Mouse (Mus musculus): Measurements from ENCODE around the gene Gjc3. TPM values are rescaled to one million over a fixed set of nuclear protein-coding genes. Genes with fewer than 3 reads are reported as not detected.

Gene Gjc3
- polyA plus RNA-seq, 1 experiment from 2014 or later, result 0.31 TPM

- no peak overlapping the region for H3K4me2 ChIP-seq (ENCODE audit: low read depth, low read length)
- WGBS, result 80% methylated on average over 11 of the region's 11 CpGs
- H3K9me3 ChIP-seq (ENCODE audit: control insufficient read depth, low read length), result no peaks in the 10 kb centered on the region
- no peak overlapping the region for H3K4me3 ChIP-seq (ENCODE audit: low read depth, low read length)
- H3K27me3 ChIP-seq (ENCODE audit: control insufficient read depth, insufficient read depth, low read length), result no peaks in the 10 kb centered on the region
- no peak overlapping the region for H3K27ac ChIP-seq (ENCODE audit: low read depth, low read length)
- no peaks in the 10 kb centered on the region for H3K4me1 ChIP-seq (ENCODE audit: control insufficient read depth, insufficient read depth, low read length)
- H3K36me3 ChIP-seq (ENCODE audit: control insufficient read depth, insufficient read depth, low read length), result no peaks in the 10 kb centered on the region
- no peak for ATAC-seq (ENCODE audit: low read depth)
- no peak overlapping the region for H3K9ac ChIP-seq (replicated peaks; ENCODE audit: low read depth, low read length)
These were observed 34.5 kb downstream of the Gjc3 start for GRCm38 (mm10) chr5:137928439-137928838.

- no peaks in the 10 kb centered on the region for H3K9me3 ChIP-seq (ENCODE audit: control insufficient read depth, low read length)
- H3K27me3 ChIP-seq (ENCODE audit: control insufficient read depth, insufficient read depth, low read length), result no peaks in the 10 kb centered on the region
- no peak overlapping the region for H3K4me2 ChIP-seq (ENCODE audit: low read depth, low read length)
- no peak overlapping the region for H3K9ac ChIP-seq (replicated peaks; ENCODE audit: low read depth, low read length)
- ATAC-seq (ENCODE audit: low read depth), result no peak
- H3K36me3 ChIP-seq (ENCODE audit: control insufficient read depth, insufficient read depth, low read length), result no peaks in the 10 kb centered on the region
- no peaks in the 10 kb centered on the region for H3K4me1 ChIP-seq (ENCODE audit: control insufficient read depth, insufficient read depth, low read length)
- no peak overlapping the region for H3K4me3 ChIP-seq (ENCODE audit: low read depth, low read length)
- H3K27ac ChIP-seq (ENCODE audit: low read depth, low read length), result no peak overlapping the region
These were observed 40.7 kb downstream of the Gjc3 start for GRCm38 (mm10) chr5:137922171-137922570.

GRCm38 (mm10) chr5:137921532-137921931 is 41.4 kb downstream of the Gjc3 start, which contains the start of gene Cyp3a13:
Gene Cyp3a13, minus strand, starts transcription at chr5:137921619.
- WGBS, result 66% methylated on average over 2 of the region's 2 CpGs
- no peak within 1 kb of the TSS for H3K27ac ChIP-seq (ENCODE audit: low read depth, low read length)
- no peak within 1 kb of the TSS for H3K4me2 ChIP-seq (ENCODE audit: low read depth, low read length)
- ATAC-seq (ENCODE audit: low read depth), result no peak
- H3K4me1 ChIP-seq (ENCODE audit: control insufficient read depth, insufficient read depth, low read length), result no peaks in the 10 kb centered on the region
- H3K9ac ChIP-seq (replicated peaks; ENCODE audit: low read depth, low read length), result no peak within 1 kb of the TSS
- H3K4me3 ChIP-seq (ENCODE audit: low read depth, low read length), result no peak within 1 kb of the TSS
- H3K27me3 ChIP-seq (ENCODE audit: control insufficient read depth, insufficient read depth, low read length), result no peaks in the 10 kb centered on the region
- H3K9me3 ChIP-seq (ENCODE audit: control insufficient read depth, low read length), result no peaks in the 10 kb centered on the region
- no peaks in the 10 kb centered on the region for H3K36me3 ChIP-seq (ENCODE audit: control insufficient read depth, insufficient read depth, low read length)

- no peak overlapping the region for H3K4me3 ChIP-seq (ENCODE audit: low read depth, low read length)
- H3K9ac ChIP-seq (replicated peaks; ENCODE audit: low read depth, low read length), result no peak overlapping the region
- H3K36me3 ChIP-seq (ENCODE audit: control insufficient read depth, insufficient read depth, low read length), result no peaks in the 10 kb centered on the region
- no peaks in the 10 kb centered on the region for H3K9me3 ChIP-seq (ENCODE audit: control insufficient read depth, low read length)
- no peaks in the 10 kb centered on the region for H3K4me1 ChIP-seq (ENCODE audit: control insufficient read depth, insufficient read depth, low read length)
- H3K4me2 ChIP-seq (ENCODE audit: low read depth, low read length), result no peak overlapping the region
- no peaks in the 10 kb centered on the region for H3K27me3 ChIP-seq (ENCODE audit: control insufficient read depth, insufficient read depth, low read length)
- WGBS, result 80% methylated on average over 6 of the region's 6 CpGs
- H3K27ac ChIP-seq (ENCODE audit: low read depth, low read length), result no peak overlapping the region
- no peak for ATAC-seq (ENCODE audit: low read depth)
These were observed 47.3 kb downstream of the Gjc3 start for GRCm38 (mm10) chr5:137915550-137915949.

GRCm38 (mm10) chr5:137914508-137914907 is 48.4 kb downstream of the Gjc3 start:
- H3K36me3 ChIP-seq (ENCODE audit: control insufficient read depth, insufficient read depth, low read length), result no peaks in the 10 kb centered on the region
- H3K4me1 ChIP-seq (ENCODE audit: control insufficient read depth, insufficient read depth, low read length), result no peaks in the 10 kb centered on the region
- H3K27me3 ChIP-seq (ENCODE audit: control insufficient read depth, insufficient read depth, low read length), result no peaks in the 10 kb centered on the region
- ATAC-seq (ENCODE audit: low read depth), result no peak
- no peak overlapping the region for H3K27ac ChIP-seq (ENCODE audit: low read depth, low read length)
- no peak overlapping the region for H3K9ac ChIP-seq (replicated peaks; ENCODE audit: low read depth, low read length)
- H3K4me3 ChIP-seq (ENCODE audit: low read depth, low read length), result no peak overlapping the region
- no peaks in the 10 kb centered on the region for H3K9me3 ChIP-seq (ENCODE audit: control insufficient read depth, low read length)
- H3K4me2 ChIP-seq (ENCODE audit: low read depth, low read length), result no peak overlapping the region

GRCm38 (mm10) chr5:137909564-137910262 is 53.2 kb downstream of the Gjc3 start:
- no peak for ATAC-seq (ENCODE audit: low read depth)
- H3K9me3 ChIP-seq (ENCODE audit: control insufficient read depth, low read length), result no peaks in the 10 kb centered on the region
- H3K27ac ChIP-seq (ENCODE audit: low read depth, low read length), result no peak overlapping the region
- H3K36me3 ChIP-seq (ENCODE audit: control insufficient read depth, insufficient read depth, low read length), result no peaks in the 10 kb centered on the region
- no peak overlapping the region for H3K4me2 ChIP-seq (ENCODE audit: low read depth, low read length)
- H3K4me3 ChIP-seq (ENCODE audit: low read depth, low read length), result no peak overlapping the region
- H3K27me3 ChIP-seq (ENCODE audit: control insufficient read depth, insufficient read depth, low read length), result no peaks in the 10 kb centered on the region
- WGBS, result 89% methylated on average over 3 of the region's 3 CpGs
- no peak overlapping the region for H3K9ac ChIP-seq (replicated peaks; ENCODE audit: low read depth, low read length)
- H3K4me1 ChIP-seq (ENCODE audit: control insufficient read depth, insufficient read depth, low read length), result no peaks in the 10 kb centered on the region

Other genes starting within 250 kb of the Gjc3 start
- gene Nyap1, start 221.5 kb downstream of the Gjc3 start, polyA plus RNA-seq (2014; fragmentation: Nextera tagmentation; extraction: Ambion mirVana), result 13.6 and 22.3 TPM in 2 replicates
- gene Tsc22d4, start 217.4 kb downstream of the Gjc3 start, polyA plus RNA-seq (2014; fragmentation: Nextera tagmentation; extraction: Ambion mirVana), result 80.1 and 85.1 TPM in 2 replicates
- gene Ppp1r35, start 184.2 kb downstream of the Gjc3 start, polyA plus RNA-seq (2014; fragmentation: Nextera tagmentation; extraction: Ambion mirVana), result 37.8 and 43.7 TPM in 2 replicates
- gene Mepce, start 175.4 kb downstream of the Gjc3 start, polyA plus RNA-seq (2014; fragmentation: Nextera tagmentation; extraction: Ambion mirVana), result 13.1 and 17.0 TPM in 2 replicates
- 11.2 and 13.9 TPM in 2 replicates for gene Zcwpw1, start 175.3 kb downstream of the Gjc3 start, polyA plus RNA-seq (2014; fragmentation: Nextera tagmentation; extraction: Ambion mirVana)
- gene Pilra, start 126.8 kb downstream of the Gjc3 start, polyA plus RNA-seq (2014; fragmentation: Nextera tagmentation; extraction: Ambion mirVana), result not detected in 2 replicates
- gene Pilrb1, start 105.0 kb downstream of the Gjc3 start, polyA plus RNA-seq (2014; fragmentation: Nextera tagmentation; extraction: Ambion mirVana), result not detected in 2 replicates
- not detected in 2 replicates for gene Pilrb2, start 91.3 kb downstream of the Gjc3 start, polyA plus RNA-seq (2014; fragmentation: Nextera tagmentation; extraction: Ambion mirVana)
- gene Cyp3a13, start 41.5 kb downstream of the Gjc3 start, polyA plus RNA-seq (2014; fragmentation: Nextera tagmentation; extraction: Ambion mirVana), result not detected in 2 replicates
- not detected in 2 replicates for gene Azgp1, start 18.4 kb upstream of the Gjc3 start, polyA plus RNA-seq (2014; fragmentation: Nextera tagmentation; extraction: Ambion mirVana)
- not detected in 2 replicates for gene Smok3a, start 58.2 kb upstream of the Gjc3 start, polyA plus RNA-seq (2014; fragmentation: Nextera tagmentation; extraction: Ambion mirVana)
- not detected in 2 replicates for gene Smok3b, start 58.3 kb upstream of the Gjc3 start, polyA plus RNA-seq (2014; fragmentation: Nextera tagmentation; extraction: Ambion mirVana)
- not detected in 2 replicates for gene Smok3c, start 90.1 kb upstream of the Gjc3 start, polyA plus RNA-seq (2014; fragmentation: Nextera tagmentation; extraction: Ambion mirVana)
- gene Zkscan1, start 122.0 kb upstream of the Gjc3 start, polyA plus RNA-seq (2014; fragmentation: Nextera tagmentation; extraction: Ambion mirVana), result 31.2 and 39.4 TPM in 2 replicates
- gene Zscan21, start 153.8 kb upstream of the Gjc3 start, polyA plus RNA-seq (2014; fragmentation: Nextera tagmentation; extraction: Ambion mirVana), result 90.9 and 98.7 TPM in 2 replicates
- gene Zfp113, start 192.6 kb upstream of the Gjc3 start, polyA plus RNA-seq (2014; fragmentation: Nextera tagmentation; extraction: Ambion mirVana), result 25.3 and 25.8 TPM in 2 replicates
- gene Cops6, start 198.0 kb upstream of the Gjc3 start, polyA plus RNA-seq (2014; fragmentation: Nextera tagmentation; extraction: Ambion mirVana), result 245 and 252 TPM in 2 replicates
- gene Ap4m1, start 208.9 kb upstream of the Gjc3 start, polyA plus RNA-seq (2014; fragmentation: Nextera tagmentation; extraction: Ambion mirVana), result 17.2 and 17.7 TPM in 2 replicates
- gene Mcm7, start 209.3 kb upstream of the Gjc3 start, polyA plus RNA-seq (2014; fragmentation: Nextera tagmentation; extraction: Ambion mirVana), result 71.5 and 81.4 TPM in 2 replicates
- gene Taf6, start 224.4 kb upstream of the Gjc3 start, polyA plus RNA-seq (2014; fragmentation: Nextera tagmentation; extraction: Ambion mirVana), result 71.7 and 73.2 TPM in 2 replicates
- gene Cnpy4, start 224.4 kb upstream of the Gjc3 start, polyA plus RNA-seq (2014; fragmentation: Nextera tagmentation; extraction: Ambion mirVana), result 22.7 and 29.2 TPM in 2 replicates
- 12.9 and 14.6 TPM in 2 replicates for gene Mblac1, start 231.2 kb upstream of the Gjc3 start, polyA plus RNA-seq (2014; fragmentation: Nextera tagmentation; extraction: Ambion mirVana)

Data from neural tube, embryonic 14.5 days (tissue).